Mouse (Mus musculus) lung, adult 2 months (tissue): ENCODE data around the gene Ptpru. TPM values are rescaled to one million over a fixed set of nuclear protein-coding genes. Genes with fewer than 3 reads are reported as not detected.
A peak's percentile ranks its signal among the peaks of the same experiment; 100 is the strongest.

Experiments
- DNase-seq: peaks from one replicate; pipeline ENCODE4 v3.0.0; 2022
- H3K4me1 ChIP-seq: fragments of 200-500 bp; 2 replicates; pipeline ENCODE4 v1.6.1; 2011; ENCODE audit warnings: low read length; ENCODE audit not compliant: control insufficient read depth, insufficient read depth
- H3K4me3 ChIP-seq: fragments of 200-500 bp; replicated peaks from 2 replicates; pipeline ENCODE3; 2011; ENCODE audit warnings: low read depth, mild to moderate bottlenecking, control low read depth, low read length; ENCODE audit errors: extremely low read depth
- CTCF ChIP-seq: fragments of 200-500 bp; IDR thresholded peaks from 2 replicates; pipeline ENCODE4 v1.5.1; 2011; ENCODE audit warnings: mild to moderate bottlenecking, low read length, control low read depth; ENCODE audit not compliant: insufficient read depth
- POLR2A ChIP-seq: fragments of 200-500 bp; IDR thresholded peaks from 2 replicates; pipeline ENCODE4 v1.6.1; 2011; ENCODE audit warnings: low read depth, mild to moderate bottlenecking, control low read depth, low read length, borderline replicate concordance; ENCODE audit errors: extremely low read depth
- WGBS: fragments of 180-500 bp; shearing (Covaris S2); methylation state at CpG from one replicate; pipeline ENCODE4 v1.1.7; 2018; 5-methylcytosine and 5-hydroxymethylcytosine counted together
- polyA plus RNA-seq: library from polyadenylated mRNA; depleted of rRNA; stranded (reverse); fragments of >200 nt; gene quantifications from 2 replicates; pipeline ENCODE4 v1.2.3, GENCODE M21; 2012; rRNA removed

Gene Ptpru
- polyA plus RNA-seq, result 32.4 and 44.6 TPM in 2 replicates

DNA sequence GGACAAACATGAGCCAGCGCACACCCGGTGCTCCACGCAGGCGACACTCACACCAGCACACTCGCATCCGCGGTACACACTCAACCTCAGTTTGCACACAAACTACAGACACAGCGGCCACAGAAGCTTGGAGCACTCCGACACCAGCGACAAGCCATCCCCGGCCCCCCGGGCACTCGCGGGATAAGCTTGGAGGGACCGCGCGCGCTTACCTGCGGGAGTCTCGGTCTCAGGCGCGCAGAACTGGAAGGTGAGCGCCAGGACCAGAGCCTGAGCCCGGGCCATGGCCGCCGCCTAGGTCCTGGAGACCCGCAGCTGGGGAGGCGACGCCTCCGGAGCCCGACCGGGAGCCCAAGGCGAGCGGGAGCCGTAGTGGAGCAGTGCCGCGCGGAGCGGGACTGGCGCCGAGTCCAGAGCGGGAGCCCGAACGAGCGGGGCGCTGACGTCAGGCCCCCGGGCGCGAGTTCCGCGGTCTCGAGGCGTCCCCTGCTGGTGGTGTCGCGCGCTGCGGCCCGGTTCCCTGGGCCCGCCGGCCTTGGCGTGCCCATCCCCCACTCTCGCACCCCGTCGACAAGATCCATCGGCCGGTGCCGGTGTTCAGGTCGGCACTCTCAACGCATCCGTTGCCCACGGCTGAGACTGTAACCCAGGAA, at the start of gene Ptpru:
Gene Ptpru (minus strand): TSS at position 417 of the 653 bp plus-strand sequence.
- Histone ChIP-seq H3K4me1 (peaks cover 6% of the 10 kb centered on the region), H3K4me3 (peak within 1 kb of the TSS; percentile 78)
- TF ChIP-seq CTCF, result peak; percentile 65
- peak; percentile 48; the same call in 1 of the 2 replicates for TF ChIP-seq POLR2A
- WGBS, result under 1% methylated on average over 70 of the region's 72 CpGs
- DNase-seq, result peak; percentile 98

DNA sequence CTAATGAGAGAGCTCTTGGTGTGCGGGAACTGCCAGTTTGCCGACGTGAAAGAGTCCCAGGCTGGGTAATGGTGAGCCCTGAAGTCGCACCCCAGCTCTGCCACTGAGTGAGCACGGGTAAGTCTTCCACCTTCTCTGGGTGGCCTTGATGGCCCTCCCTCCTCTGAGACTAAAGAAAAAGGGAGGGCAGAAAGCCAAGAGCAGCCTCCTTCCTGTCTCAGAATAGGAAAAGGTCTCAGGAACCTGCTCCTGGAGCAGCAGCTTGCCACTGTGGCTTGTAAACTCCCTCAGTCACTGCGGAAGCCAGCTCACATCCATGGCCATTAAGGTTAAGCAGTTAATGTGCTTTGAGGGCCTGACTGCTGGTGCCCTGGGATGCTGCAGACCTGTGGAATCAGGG, 47.3 kb upstream of the Ptpru start:
- no peak overlapping the region for H3K4me3 ChIP-seq
- peaks cover 26% of the 10 kb centered on the region for H3K4me1 ChIP-seq
- WGBS, result 58% methylated on average over 6 of the region's 6 CpGs
- TF ChIP-seq POLR2A, result no peak
- no peak for TF ChIP-seq CTCF
- no peak for DNase-seq

DNA sequence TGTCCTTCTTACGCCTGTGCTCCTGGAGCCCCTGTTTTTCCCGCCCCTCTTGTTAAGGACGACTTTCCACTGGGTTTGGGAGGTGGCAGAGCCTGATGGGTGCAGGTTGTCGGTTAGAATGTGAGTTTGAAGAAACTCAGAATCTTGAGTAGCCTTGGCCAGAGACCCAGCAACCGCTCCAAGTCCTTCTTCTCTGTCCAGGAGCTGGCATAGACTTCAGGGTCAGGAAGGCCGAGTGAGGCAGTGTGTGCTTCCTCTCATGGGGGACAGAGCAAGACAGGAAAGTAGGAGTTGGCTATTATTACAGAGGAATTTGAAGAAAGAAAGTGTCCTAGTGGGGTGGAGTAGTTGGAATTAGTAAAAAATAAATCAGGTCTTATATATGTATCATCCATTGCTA, 45.5 kb upstream of the Ptpru start:
- H3K4me3 ChIP-seq, result no peak overlapping the region
- 33% methylated on average over 6 of the region's 6 CpGs for WGBS
- peaks cover 30% of the 10 kb centered on the region for H3K4me1 ChIP-seq
- DNase-seq, result no peak
- TF ChIP-seq POLR2A (no peak), CTCF (no peak)

DNA sequence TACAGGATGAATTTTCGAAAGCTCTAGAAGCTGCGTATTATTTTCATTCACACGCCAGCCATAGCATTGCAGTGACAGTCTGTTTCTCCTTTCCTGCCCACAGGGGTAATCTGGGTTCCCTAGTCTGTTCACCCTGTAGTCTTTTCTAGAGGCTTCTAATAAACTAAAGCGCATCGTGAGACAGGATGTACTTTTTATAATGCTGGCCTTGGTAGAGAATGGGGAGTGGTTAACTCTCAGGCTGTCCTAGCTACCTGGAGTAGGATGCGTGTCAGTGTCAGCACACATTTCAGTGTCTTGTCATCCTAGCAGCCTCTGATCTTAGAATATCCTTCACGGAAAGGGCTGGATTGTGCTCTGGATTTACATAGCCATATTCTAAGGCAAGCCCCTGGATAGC, 43.2 kb upstream of the Ptpru start:
- DNase-seq, result no peak
- 49% methylated on average over 7 of the region's 7 CpGs for WGBS
- Histone ChIP-seq H3K4me3 (no peak overlapping the region), H3K4me1 (peaks cover 39% of the 10 kb centered on the region)
- TF ChIP-seq POLR2A (no peak), CTCF (no peak)

DNA sequence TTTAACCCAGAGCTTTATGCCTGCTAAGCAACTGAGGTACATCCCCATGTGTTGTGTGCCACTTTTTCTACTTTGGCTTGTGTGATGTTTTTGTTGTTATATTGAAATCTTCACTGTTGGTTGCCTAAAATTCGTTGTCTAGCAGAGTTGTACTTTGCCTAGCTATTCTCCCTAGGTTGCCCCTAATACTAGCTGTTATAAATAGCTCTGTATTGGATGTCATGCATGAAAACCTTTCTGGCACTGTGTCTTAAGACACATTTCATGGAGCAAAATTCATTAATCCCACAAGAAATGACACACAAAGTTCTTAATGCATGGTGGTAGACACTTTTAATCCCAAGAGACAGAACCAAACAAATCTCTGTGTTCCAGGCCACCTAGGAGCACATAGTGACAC, 41.6 kb upstream of the Ptpru start:
- Histone ChIP-seq H3K4me1 (peaks cover 37% of the 10 kb centered on the region), H3K4me3 (no peak overlapping the region)
- no peak for DNase-seq
- WGBS, result 49% methylated on average over 1 of the region's 1 CpGs
- no peak for TF ChIP-seq CTCF
- no peak for TF ChIP-seq POLR2A

DNA sequence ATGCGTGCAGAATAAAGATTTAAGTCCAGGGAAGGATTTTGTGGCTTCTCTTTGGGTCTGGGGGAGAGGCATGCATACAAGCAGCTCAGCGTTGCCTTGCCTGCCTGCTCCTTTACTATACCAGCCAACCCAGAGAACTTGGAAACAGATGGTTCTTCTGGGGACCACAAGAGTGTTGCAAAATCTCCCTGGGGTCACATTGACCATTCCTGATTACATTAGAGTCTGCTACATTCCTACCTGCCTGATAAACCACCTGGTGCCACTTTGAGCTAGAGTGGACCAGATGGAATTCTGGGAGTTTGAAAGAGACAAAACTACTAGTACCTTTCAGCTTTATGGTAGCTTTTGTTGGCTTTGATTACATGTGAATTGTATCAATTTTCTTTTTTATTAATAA, 38.7 kb upstream of the Ptpru start:
- WGBS, result 40% methylated on average over 2 of the region's 2 CpGs
- TF ChIP-seq CTCF (no peak), POLR2A (no peak)
- no peak overlapping the region for H3K4me3 ChIP-seq
- DNase-seq, result no peak
- H3K4me1 ChIP-seq, result peaks cover 29% of the 10 kb centered on the region

DNA sequence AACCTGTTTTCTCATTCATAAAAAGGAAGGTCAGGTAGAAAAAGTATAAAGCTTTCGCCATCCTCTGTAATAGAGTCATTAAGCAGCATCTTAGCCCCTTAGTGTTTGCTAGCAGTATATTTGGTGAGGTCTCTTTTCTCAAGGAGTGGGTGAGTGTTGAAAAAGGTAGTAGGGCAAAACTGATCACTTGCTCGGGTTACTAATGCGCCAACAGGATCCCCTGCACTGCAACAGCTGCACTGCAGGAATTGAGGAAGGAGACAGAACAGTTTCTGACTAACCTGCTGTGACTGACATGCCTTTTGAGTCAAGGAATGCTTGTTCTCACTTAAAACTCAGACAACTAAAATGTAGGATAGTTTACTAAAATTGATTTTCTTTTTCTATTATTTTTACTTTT, 37.2 kb upstream of the Ptpru start:
- Histone ChIP-seq H3K4me3 (no peak overlapping the region), H3K4me1 (peaks cover 21% of the 10 kb centered on the region)
- TF ChIP-seq CTCF (no peak), POLR2A (no peak)
- no peak for DNase-seq
- WGBS, result 26% methylated on average over 3 of the region's 3 CpGs

DNA sequence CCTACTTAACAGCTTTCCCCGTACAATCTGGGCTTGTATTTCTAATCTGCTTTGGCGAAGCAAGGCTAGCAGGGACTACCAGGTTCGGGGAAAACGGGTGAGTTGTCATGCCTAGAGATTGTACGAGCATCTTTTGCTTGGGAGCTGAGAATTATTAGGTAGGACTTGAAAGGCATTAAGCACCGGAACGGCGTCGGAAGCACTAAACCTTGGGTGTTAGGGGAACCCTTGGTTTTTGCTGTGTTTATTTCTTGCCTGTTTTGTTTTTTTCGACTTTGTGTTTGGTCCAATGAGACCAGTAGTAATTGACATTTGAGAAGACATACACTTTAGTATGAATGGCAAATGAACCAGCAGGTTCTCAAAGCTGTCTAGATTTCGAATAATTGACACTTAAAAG, 36.5 kb upstream of the Ptpru start:
- no peak for DNase-seq
- TF ChIP-seq CTCF, result no peak
- TF ChIP-seq POLR2A, result no peak
- WGBS, result 1% methylated on average over 11 of the region's 11 CpGs

DNA sequence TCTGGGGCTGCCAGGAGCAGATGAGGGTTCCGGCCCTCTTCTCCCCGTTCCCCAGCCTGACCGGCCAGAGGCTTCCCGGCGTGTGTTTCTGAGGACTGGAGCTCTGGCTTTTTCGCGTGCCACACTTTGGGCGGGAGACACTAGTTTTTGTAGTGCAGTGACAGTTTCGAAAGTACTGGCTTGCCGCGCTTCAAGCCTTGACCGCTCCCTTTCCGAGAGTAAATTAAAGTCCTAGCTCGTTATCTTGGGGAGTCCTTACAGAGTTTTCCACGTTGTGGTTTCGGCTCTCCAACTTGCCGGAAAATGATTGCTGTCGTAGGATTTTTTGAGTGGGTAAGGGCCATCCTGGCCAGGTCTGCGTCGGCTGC, 36.1 kb upstream of the Ptpru start:
- Histone ChIP-seq H3K4me3 (peak overlapping the region; percentile 75), H3K4me1 (peaks cover 16% of the 10 kb centered on the region)
- no peak for DNase-seq
- WGBS, result under 1% methylated on average over 20 of the region's 20 CpGs
- TF ChIP-seq CTCF (no peak), POLR2A (no peak)

More for the DNA sequence above, 36.5 kb upstream of the Ptpru start:
- H3K4me1 ChIP-seq, result peaks cover 16% of the 10 kb centered on the region
- peak overlapping the region; percentile 75 for H3K4me3 ChIP-seq
